Mouse (Mus musculus) limb, embryonic 14.5 days (tissue): ENCODE measurements around the gene Pramef12. TPM values are rescaled to one million over a fixed set of nuclear protein-coding genes. Genes with fewer than 3 reads are reported as not detected.

Experiments used
- ATAC-seq: fragments of 200-750 bp; cut with Nextera tagmentation; 2 replicates; pipeline ENCODE4 v1.8.0; 2017; ENCODE audit warnings: low read depth, moderate number of reproducible peaks, moderate TSS enrichment; ENCODE audit not compliant: low FRiP score
- DNase-seq: peaks from one replicate; pipeline ENCODE4 v3.0.0-alpha.2; 2015; ENCODE audit warnings: low spot score
- H3K27ac ChIP-seq: fragments of 300-500 bp; sonication (generic); replicated peaks from 2 replicates; pipeline ENCODE4 v1.5.1; 2014; ENCODE audit warnings: low read depth, mild to moderate bottlenecking, low read length, moderate library complexity, mixed read lengths
- H3K27me3 ChIP-seq: fragments of 300-500 bp; sonication (generic); 2 replicates; pipeline ENCODE4 v1.6.1; 2014; ENCODE audit warnings: low read length, mixed read lengths; ENCODE audit not compliant: control insufficient read depth, insufficient read depth
- H3K36me3 ChIP-seq: fragments of 300-500 bp; sonication (generic); 2 replicates; pipeline ENCODE4 v1.6.1; 2014; ENCODE audit warnings: mild to moderate bottlenecking, low read length, moderate library complexity, mixed read lengths; ENCODE audit not compliant: control insufficient read depth, insufficient read depth
- H3K4me1 ChIP-seq: fragments of 300-500 bp; sonication (generic); 2 replicates; pipeline ENCODE4 v1.6.1; 2014; ENCODE audit warnings: antibody characterized with exemption, low read length, mixed read lengths; ENCODE audit not compliant: control insufficient read depth, insufficient read depth
- H3K4me2 ChIP-seq: fragments of 300-500 bp; sonication (generic); replicated peaks from 2 replicates; pipeline ENCODE4 v1.6.1; 2014; ENCODE audit warnings: low read depth, mild to moderate bottlenecking, low read length, moderate library complexity; ENCODE audit not compliant: severe bottlenecking
- H3K4me3 ChIP-seq: fragments of 300-500 bp; sonication (generic); replicated peaks from 2 replicates; pipeline ENCODE4 v1.5.1; 2014; ENCODE audit warnings: low read length
- H3K9ac ChIP-seq: fragments of 300-500 bp; sonication (generic); 2 replicates; pipeline ENCODE4 v1.6.1; 2014; ENCODE audit warnings: mild to moderate bottlenecking, low read depth, low read length, moderate library complexity; ENCODE audit not compliant: severe bottlenecking
- H3K9me3 ChIP-seq: fragments of 300-500 bp; sonication (generic); 2 replicates; pipeline ENCODE4 v1.6.1; 2016; ENCODE audit warnings: low read length; ENCODE audit not compliant: control insufficient read depth
- POLR2A ChIP-seq: fragments of 200-500 bp; IDR thresholded peaks from 2 replicates; pipeline ENCODE4 v1.8.0; 2012; ENCODE audit warnings: inconsistent platforms, mild to moderate bottlenecking, moderate library complexity, borderline replicate concordance; ENCODE audit not compliant: insufficient read depth, insufficient read length; ENCODE audit errors: extremely low read depth
- WGBS: fragments of 180-500 bp; shearing (Covaris S2); extraction: QIAGEN DNeasy Blood & Tissue Kit; methylation state at CpG from one replicate; pipeline ENCODE4 v1.1.7; 2014; 5-methylcytosine and 5-hydroxymethylcytosine counted together
- polyA plus RNA-seq, 2 experiments: library from polyadenylated mRNA; depleted of rRNA in 1 of 2; stranded (reverse) in 1 of 2; unstranded in 1 of 2; fragments of >200 nt; fragmentation: Nextera tagmentation in 1 of 2; extraction: Ambion mirVana in 1 of 2; gene quantifications; 2 replicates each; pipeline versions ENCODE4 v1.2.1 to v1.2.3; 2012 to 2014

The Pramef12 gene
- polyA plus RNA-seq, 2 experiments: 0.33 to 0.75 TPM

DNA sequence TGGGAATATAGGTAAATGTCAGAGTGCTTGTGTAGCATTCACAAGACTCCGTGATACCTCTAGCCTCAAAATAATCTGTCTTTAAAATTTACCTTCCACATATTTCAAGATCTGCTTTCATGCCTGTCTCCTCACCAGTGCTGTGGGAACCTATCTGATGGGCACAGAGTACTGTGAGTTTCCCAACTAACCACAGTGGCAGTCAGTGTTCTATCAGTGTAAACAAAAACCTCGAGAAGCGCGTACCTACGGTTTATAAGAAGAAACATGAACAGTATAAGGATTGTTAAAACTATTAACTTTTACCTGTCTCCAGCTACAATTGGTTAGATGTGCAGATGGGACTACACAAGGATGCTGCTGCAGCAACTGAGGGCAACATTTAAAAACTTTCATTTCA lies 25.0 kb upstream of the Pramef12 start:
- Histone ChIP-seq H3K4me1 (no peaks in the 10 kb centered on the region), H3K9me3 (no peaks in the 10 kb centered on the region), H3K27me3 (no peaks in the 10 kb centered on the region), H3K4me3 (no peak overlapping the region), H3K36me3 (no peaks in the 10 kb centered on the region), H3K27ac (no peak overlapping the region), H3K4me2 (no peak overlapping the region), H3K9ac (no peak overlapping the region)
- ATAC-seq: no peak
- DNase-seq: no peak
- TF ChIP-seq POLR2A: no peak
- WGBS: 92% methylated on average over 5 of the region's 5 CpGs

DNA sequence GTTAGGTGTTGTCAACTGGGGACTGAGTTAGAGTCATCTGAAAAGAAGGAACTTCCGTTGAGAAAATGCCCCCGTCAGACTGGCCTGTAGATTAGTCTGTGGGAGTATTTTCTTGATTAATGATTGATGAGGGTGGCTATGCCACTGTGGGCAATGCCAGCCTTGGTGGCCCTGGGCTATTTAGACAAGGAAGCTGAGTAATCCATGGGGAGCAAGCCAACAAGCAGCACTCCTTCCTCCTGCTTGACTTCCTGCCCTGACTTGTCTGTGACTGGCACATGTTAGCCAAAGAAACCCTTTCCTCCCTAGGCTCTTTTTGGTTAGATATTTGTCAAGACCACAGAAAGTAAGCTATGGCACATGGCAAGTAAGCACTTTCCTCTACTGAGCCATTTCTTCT lies 22.5 kb upstream of the Pramef12 start:
- H3K9me3 ChIP-seq: no peaks in the 10 kb centered on the region
- no peak overlapping the region for H3K4me3 ChIP-seq
- H3K36me3 ChIP-seq: no peaks in the 10 kb centered on the region
- ATAC-seq: no peak
- no peaks in the 10 kb centered on the region for H3K4me1 ChIP-seq
- WGBS: 88% methylated on average over 2 of the region's 2 CpGs
- no peak overlapping the region for H3K9ac ChIP-seq
- TF ChIP-seq POLR2A: no peak
- no peaks in the 10 kb centered on the region for H3K27me3 ChIP-seq
- H3K4me2 ChIP-seq: no peak overlapping the region
- DNase-seq: no peak
- no peak overlapping the region for H3K27ac ChIP-seq

DNA sequence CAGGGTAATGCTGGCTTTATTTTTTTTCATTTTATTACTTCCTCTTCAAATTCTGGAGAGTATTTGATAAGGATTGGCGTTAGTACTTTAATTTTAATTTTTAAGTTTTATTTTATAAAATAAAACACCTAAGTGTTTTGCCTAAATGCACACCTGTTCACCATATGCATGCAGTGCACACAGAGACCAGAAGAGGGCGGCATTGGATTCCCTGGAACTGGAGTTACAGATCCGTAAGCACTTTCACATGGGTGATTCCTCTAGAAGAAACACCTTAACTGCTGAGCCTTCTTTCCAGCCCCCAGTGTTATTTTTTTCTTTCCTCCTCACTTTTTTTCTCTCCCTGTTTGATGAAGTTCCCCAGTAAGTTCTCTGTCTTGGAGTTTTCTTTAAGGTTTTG lies 20.6 kb upstream of the Pramef12 start:
- no peaks in the 10 kb centered on the region for H3K27me3 ChIP-seq
- no peak overlapping the region for H3K4me2 ChIP-seq
- DNase-seq (no peak), ATAC-seq (no peak)
- TF ChIP-seq POLR2A: no peak
- H3K9me3 ChIP-seq: no peaks in the 10 kb centered on the region
- 17% methylated on average over 3 of the region's 3 CpGs for WGBS
- no peak overlapping the region for H3K9ac ChIP-seq
- H3K36me3 ChIP-seq: no peaks in the 10 kb centered on the region
- H3K4me3 ChIP-seq: no peak overlapping the region
- no peak overlapping the region for H3K27ac ChIP-seq
- no peaks in the 10 kb centered on the region for H3K4me1 ChIP-seq

DNA sequence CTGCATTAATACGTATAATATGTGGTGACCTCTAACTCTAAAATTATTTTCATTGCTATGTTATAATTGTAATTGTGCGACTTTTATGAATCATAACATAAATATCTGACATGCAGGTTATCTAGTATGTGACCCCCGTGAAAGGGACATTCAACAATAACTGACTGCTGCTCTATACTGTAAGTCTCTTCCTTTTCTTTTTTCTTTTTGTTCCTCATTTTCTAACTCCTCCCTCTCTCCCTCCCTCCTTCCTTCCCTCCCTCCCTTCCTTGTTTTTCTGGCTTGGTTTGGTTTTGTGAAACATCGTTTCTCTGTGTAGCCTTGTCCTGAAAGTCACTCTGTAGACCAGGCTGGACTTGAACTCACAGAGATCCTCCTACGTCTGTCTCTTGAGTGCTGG lies 16.3 kb upstream of the Pramef12 start:
- 76% methylated on average over 5 of the region's 5 CpGs for WGBS

DNA sequence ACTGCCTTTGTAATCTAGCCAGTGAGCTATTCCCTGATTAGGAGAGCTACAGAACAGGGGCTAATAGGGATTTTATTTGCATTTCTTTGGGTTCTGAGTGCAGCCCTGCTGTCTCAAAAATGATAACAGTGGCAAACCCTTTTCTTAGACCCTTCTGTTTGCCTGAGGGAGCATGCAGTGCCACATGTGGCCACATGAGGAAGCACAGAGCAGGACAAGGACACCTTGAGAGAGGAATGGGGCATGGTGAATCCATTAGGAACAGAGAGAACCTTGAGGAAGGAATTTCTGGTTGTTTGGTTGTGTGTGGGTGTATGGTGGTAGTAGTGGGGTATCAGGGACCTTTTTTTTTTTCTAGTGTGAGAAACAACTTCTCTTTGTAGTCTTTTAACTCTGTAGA lies 12.4 kb upstream of the Pramef12 start:
- Histone ChIP-seq H3K4me2 (no peak overlapping the region), H3K9me3 (no peaks in the 10 kb centered on the region), H3K36me3 (no peaks in the 10 kb centered on the region), H3K27me3 (no peaks in the 10 kb centered on the region), H3K4me3 (no peak overlapping the region), H3K9ac (no peak overlapping the region), H3K4me1 (no peaks in the 10 kb centered on the region), H3K27ac (no peak overlapping the region)
- TF ChIP-seq POLR2A: no peak
- DNase-seq (no peak), ATAC-seq (no peak)

More for the DNA sequence above, 16.3 kb upstream of the Pramef12 start:
- Histone ChIP-seq H3K27me3 (no peaks in the 10 kb centered on the region), H3K4me2 (no peak overlapping the region), H3K4me3 (no peak overlapping the region), H3K4me1 (no peaks in the 10 kb centered on the region), H3K36me3 (no peaks in the 10 kb centered on the region), H3K9me3 (no peaks in the 10 kb centered on the region), H3K27ac (no peak overlapping the region), H3K9ac (no peak overlapping the region)
- ATAC-seq (no peak), DNase-seq (no peak)
- TF ChIP-seq POLR2A: no peak

DNA sequence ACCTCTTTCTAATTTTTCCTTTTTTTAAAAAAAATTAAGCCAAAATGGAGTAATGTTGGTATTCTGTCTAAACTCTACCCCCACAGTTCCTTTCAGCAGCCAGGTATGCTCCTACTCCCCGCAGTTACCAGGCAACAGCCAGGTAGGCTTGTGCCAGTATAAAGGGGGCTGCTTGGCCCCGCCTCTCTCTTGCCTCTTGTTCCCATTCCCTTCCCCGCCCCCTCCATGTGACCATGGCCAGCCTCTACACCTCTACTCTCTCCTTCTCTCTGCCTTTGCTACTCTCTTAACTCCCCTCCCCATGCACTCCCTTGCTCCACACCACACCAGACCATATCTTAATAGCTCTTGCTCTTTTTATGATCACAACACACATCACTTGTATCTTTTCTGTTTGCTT lies 2.0 kb downstream of the Pramef12 start:
- H3K27me3 ChIP-seq: no peaks in the 10 kb centered on the region
- no peaks in the 10 kb centered on the region for H3K9me3 ChIP-seq
- TF ChIP-seq POLR2A: no peak
- H3K4me1 ChIP-seq: no peaks in the 10 kb centered on the region
- no peak overlapping the region for H3K4me2 ChIP-seq
- H3K36me3 ChIP-seq: no peaks in the 10 kb centered on the region
- DNase-seq (no peak), ATAC-seq (no peak)
- H3K27ac ChIP-seq: no peak overlapping the region
- no peak overlapping the region for H3K4me3 ChIP-seq
- H3K9ac ChIP-seq: no peak overlapping the region
- 68% methylated on average over 3 of the region's 3 CpGs for whole genome bisulfite sequencing
